Mouse (Mus musculus) megakaryocyte, embryonic 14.5 days (primary cell): ENCODE results near the gene Mrvi1. TPM values are rescaled to one million over a fixed set of nuclear protein-coding genes. Genes with fewer than 3 reads are reported as not detected.

ENCODE experiments used
- H3K27me3 ChIP-seq: replicated peaks from 2 replicates; pipeline ENCODE3; 2012; ENCODE audit warnings: inconsistent platforms
- H3K36me3 ChIP-seq: replicated peaks from 2 replicates; pipeline ENCODE3; 2012; ENCODE audit warnings: low read length, inconsistent platforms, mixed read lengths
- H3K4me1 ChIP-seq: 2 replicates; pipeline ENCODE4 v1.6.1; 2012; ENCODE audit warnings: inconsistent platforms
- H3K4me3 ChIP-seq: replicated peaks from 2 replicates; pipeline ENCODE3; 2012; ENCODE audit warnings: moderate library complexity, mild to moderate bottlenecking, inconsistent platforms
- H3K9me3 ChIP-seq: 2 replicates; pipeline ENCODE4 v1.6.1; 2012; ENCODE audit warnings: inconsistent platforms
- FLI1 ChIP-seq: IDR thresholded peaks from 2 replicates; pipeline ENCODE4 v1.6.1; 2012; ENCODE audit warnings: low read length, inconsistent platforms, mixed read lengths
- GATA1 ChIP-seq: IDR thresholded peaks from 3 replicates; pipeline ENCODE4 v1.6.1; 2012; ENCODE audit warnings: mixed read lengths, low read length, inconsistent platforms, borderline replicate concordance
- polyA plus RNA-seq: library from polyadenylated mRNA; stranded (reverse); fragments of >175 nt; gene quantifications from 2 replicates; pipeline ENCODE4 v1.2.3, GENCODE M21; 2012; ENCODE audit warnings: low replicate concordance; ENCODE audit not compliant: insufficient read depth

The Mrvi1 gene
- polyA plus RNA-seq, 1 experiment: 149 TPM

- H3K4me3 ChIP-seq: no peak overlapping the region
- H3K4me1 ChIP-seq: peaks cover 50% of the 10 kb centered on the region
- no peak for TF ChIP-seq FLI1
- TF ChIP-seq GATA1: no peak
- H3K36me3 ChIP-seq: peaks cover 37% of the 10 kb centered on the region
- no peaks in the 10 kb centered on the region for H3K27me3 ChIP-seq
- H3K9me3 ChIP-seq: peaks cover 3% of the 10 kb centered on the region; the same call in 1 of the 2 replicates
These were observed 117.2 kb downstream of the Mrvi1 start for GRCm38 (mm10) chr7:110865038-110865437.

GRCm38 (mm10) chr7:110862751-110863289 lies 119.4 kb downstream of the Mrvi1 start, which contains the start of gene Lyve1:
Gene Lyve1 (minus strand): TSS chr7:110863239.
- peaks cover 16% of the 10 kb centered on the region for H3K36me3 ChIP-seq
- TF ChIP-seq GATA1 (no peak), FLI1 (no peak)
- H3K9me3 ChIP-seq: peaks cover 3% of the 10 kb centered on the region; the same call in 1 of the 2 replicates

GRCm38 (mm10) chr7:110860129-110860528 lies 122.1 kb downstream of the Mrvi1 start:
- Histone ChIP-seq H3K4me1 (peaks cover 63% of the 10 kb centered on the region), H3K9me3 (no peaks in the 10 kb centered on the region), H3K4me3 (no peak overlapping the region), H3K27me3 (peaks cover 5% of the 10 kb centered on the region), H3K36me3 (peaks cover under 1% of the 10 kb centered on the region)
- TF ChIP-seq GATA1 (no peak), FLI1 (no peak)

More at GRCm38 (mm10) chr7:110862751-110863289, 119.4 kb downstream of the Mrvi1 start, which contains the start of gene Lyve1:
- peak within 1 kb of the TSS; percentile 15 for H3K4me3 ChIP-seq
- H3K27me3 ChIP-seq: peaks cover 3% of the 10 kb centered on the region
- H3K4me1 ChIP-seq: peaks cover 56% of the 10 kb centered on the region

- H3K36me3 ChIP-seq: peaks cover 20% of the 10 kb centered on the region
- H3K9me3 ChIP-seq: no peaks in the 10 kb centered on the region
- H3K27me3 ChIP-seq: peaks cover 7% of the 10 kb centered on the region
- no peak for TF ChIP-seq GATA1
- no peak for TF ChIP-seq FLI1
- H3K4me3 ChIP-seq: no peak overlapping the region
- peaks cover 38% of the 10 kb centered on the region for H3K4me1 ChIP-seq
These were observed 126.7 kb downstream of the Mrvi1 start for GRCm38 (mm10) chr7:110855604-110856003.

GRCm38 (mm10) chr7:110854927-110855546 lies 127.2 kb downstream of the Mrvi1 start:
- H3K9me3 ChIP-seq: no peaks in the 10 kb centered on the region
- TF ChIP-seq GATA1: no peak
- no peak for TF ChIP-seq FLI1

GRCm38 (mm10) chr7:110854519-110854918 lies 127.7 kb downstream of the Mrvi1 start:
- Histone ChIP-seq H3K9me3 (no peaks in the 10 kb centered on the region), H3K36me3 (peaks cover 20% of the 10 kb centered on the region), H3K4me3 (no peak overlapping the region), H3K4me1 (peaks cover 33% of the 10 kb centered on the region), H3K27me3 (peaks cover 7% of the 10 kb centered on the region)
- TF ChIP-seq GATA1 (no peak), FLI1 (no peak)

More at GRCm38 (mm10) chr7:110854927-110855546, 127.2 kb downstream of the Mrvi1 start:
- no peak overlapping the region for H3K4me3 ChIP-seq
- H3K4me1 ChIP-seq: peaks cover 34% of the 10 kb centered on the region
- peaks cover 20% of the 10 kb centered on the region for H3K36me3 ChIP-seq
- H3K27me3 ChIP-seq: peaks cover 7% of the 10 kb centered on the region

GRCm38 (mm10) chr7:110853611-110854010 lies 128.7 kb downstream of the Mrvi1 start:
- Histone ChIP-seq H3K27me3 (peaks cover 7% of the 10 kb centered on the region), H3K9me3 (no peaks in the 10 kb centered on the region), H3K36me3 (peaks cover 20% of the 10 kb centered on the region), H3K4me3 (no peak overlapping the region), H3K4me1 (peaks cover 31% of the 10 kb centered on the region)
- TF ChIP-seq GATA1: no peak
- no peak for TF ChIP-seq FLI1

GRCm38 (mm10) chr7:110851541-110852203 lies 130.6 kb downstream of the Mrvi1 start:
- Histone ChIP-seq H3K27me3 (peaks cover 2% of the 10 kb centered on the region), H3K4me3 (no peak overlapping the region), H3K36me3 (peaks cover 20% of the 10 kb centered on the region), H3K9me3 (no peaks in the 10 kb centered on the region), H3K4me1 (peaks cover 31% of the 10 kb centered on the region)
- no peak for TF ChIP-seq FLI1
- no peak for TF ChIP-seq GATA1

GRCm38 (mm10) chr7:110848371-110848770 lies 133.9 kb downstream of the Mrvi1 start:
- peaks cover 11% of the 10 kb centered on the region for H3K36me3 ChIP-seq
- H3K27me3 ChIP-seq: no peaks in the 10 kb centered on the region
- peaks cover 26% of the 10 kb centered on the region for H3K4me1 ChIP-seq
- H3K4me3 ChIP-seq: peak overlapping the region; percentile 34
- peaks cover 3% of the 10 kb centered on the region; the same call in 1 of the 2 replicates for H3K9me3 ChIP-seq
- TF ChIP-seq GATA1: no peak
- TF ChIP-seq FLI1: no peak

- peaks cover 32% of the 10 kb centered on the region for H3K4me1 ChIP-seq
- H3K9me3 ChIP-seq: peaks cover 3% of the 10 kb centered on the region; the same call in 1 of the 2 replicates
- H3K27me3 ChIP-seq: no peaks in the 10 kb centered on the region
- peaks cover 8% of the 10 kb centered on the region for H3K36me3 ChIP-seq
- TF ChIP-seq GATA1: no peak
- TF ChIP-seq FLI1: no peak
- H3K4me3 ChIP-seq: no peak overlapping the region
These were observed 134.9 kb downstream of the Mrvi1 start for GRCm38 (mm10) chr7:110847321-110847720.
